Mouse (Mus musculus): Measurements from ENCODE around the gene Gopc.
A peak's percentile ranks its signal among the peaks of the same experiment; 100 is the strongest.

Gene Gopc

DNA sequence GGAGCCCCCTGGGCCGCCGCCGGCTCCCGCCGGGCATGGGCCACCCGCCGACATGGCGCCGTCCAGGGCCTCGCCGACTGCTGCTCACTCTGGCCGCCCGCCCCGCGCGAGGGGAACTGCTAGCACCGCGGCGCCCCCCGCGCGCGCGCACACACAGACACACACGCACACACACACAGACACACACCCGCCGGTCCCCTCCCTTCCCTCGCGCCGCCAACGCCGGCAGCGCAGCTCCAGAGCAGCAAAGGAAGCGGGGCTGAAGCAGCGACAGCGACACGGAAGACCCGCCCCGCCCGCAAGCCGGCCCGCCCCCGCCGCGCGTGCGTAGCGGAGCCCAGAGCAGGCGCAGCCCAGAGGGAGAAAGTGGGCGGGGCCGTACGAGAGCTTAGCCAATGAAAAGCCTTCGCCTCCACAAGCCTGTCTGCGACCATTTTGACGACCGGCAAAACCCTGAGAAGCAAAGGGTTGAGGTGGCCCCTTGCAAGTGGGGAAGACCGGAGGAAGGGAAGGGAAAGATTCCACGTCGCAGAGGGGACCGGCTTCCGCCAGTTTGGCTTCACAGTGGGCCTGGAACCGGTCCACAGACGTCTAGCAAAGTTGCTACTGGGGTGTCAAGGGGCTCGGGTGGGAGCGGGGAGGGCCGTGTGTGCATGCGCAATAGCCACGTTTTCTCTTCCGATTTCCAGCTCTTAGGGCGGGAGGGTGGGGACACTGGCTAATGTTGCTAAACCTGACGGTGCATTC lies at the start of gene Gopc:
Gene Gopc (minus strand): TSS at position 280 of the 747 bp plus-strand sequence.
- DNase-seq (ENCODE audit: low spot score in 2 of 2), result peak; percentile 94 to 97

GRCm38 (mm10) chr10:52430953-52431352 lies 49.0 kb upstream of the Gopc start:
- DNase-seq (ENCODE audit: low spot score in 2 of 2), result no peak

- no peak for DNase-seq (ENCODE audit: low spot score in 2 of 2)
These were observed 45.9 kb upstream of the Gopc start for GRCm38 (mm10) chr10:52427634-52428415.

DNA sequence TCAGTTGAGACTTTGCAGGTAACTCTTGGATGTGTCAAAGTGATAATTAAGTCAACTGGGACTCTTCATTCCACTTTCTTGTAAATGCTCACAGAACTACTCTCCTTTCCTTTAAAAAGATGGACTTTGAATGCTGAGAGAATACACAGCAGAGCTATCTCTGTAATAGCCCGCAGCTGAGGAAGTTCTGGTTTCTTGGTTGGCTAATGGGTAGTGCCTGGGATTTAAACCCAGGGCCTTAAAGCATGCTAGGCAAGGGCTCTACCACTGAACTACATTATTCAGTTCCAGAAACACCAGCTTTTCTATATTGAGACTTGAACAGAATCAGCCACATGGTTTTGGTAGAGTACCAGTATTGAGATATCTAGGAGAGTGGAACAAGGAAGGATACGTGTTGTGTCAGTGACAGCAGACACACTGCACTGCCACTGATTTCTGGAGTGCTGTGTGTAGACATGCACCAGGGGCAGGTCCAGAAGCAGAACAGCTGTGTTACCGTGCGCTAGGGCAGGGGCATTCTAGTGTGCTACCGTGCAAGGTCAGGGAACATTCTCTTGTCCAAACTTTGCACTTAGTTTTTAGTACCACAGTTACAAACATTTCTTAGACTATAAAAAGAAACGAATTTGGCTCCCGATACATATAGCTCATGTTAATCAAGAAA lies 44.5 kb upstream of the Gopc start:
- DNase-seq (ENCODE audit: low spot score in 2 of 2), result no peak

- DNase-seq (ENCODE audit: low spot score in 2 of 2), result no peak
These were observed 41.2 kb upstream of the Gopc start for GRCm38 (mm10) chr10:52423097-52423496.

DNA sequence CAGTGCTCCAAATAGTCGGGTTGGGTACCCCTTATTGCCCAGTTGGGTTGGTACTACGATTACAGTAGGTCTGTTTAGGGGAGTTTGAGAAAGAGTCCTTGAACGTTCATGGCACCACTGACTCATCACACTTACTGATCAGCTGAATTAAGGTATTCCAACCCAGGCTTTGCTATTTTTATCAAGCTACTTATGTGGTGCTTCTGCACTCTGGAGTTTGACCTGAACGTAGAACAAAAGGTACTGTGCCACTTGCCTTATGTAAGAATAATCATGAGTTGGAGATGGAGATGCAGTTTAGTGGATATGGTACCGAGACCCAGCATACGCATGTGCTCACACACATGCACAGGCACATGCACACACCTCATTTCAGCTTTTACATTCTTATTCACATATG lies 39.8 kb upstream of the Gopc start:
- peak in 1 of 2 experiments; percentile 39 for DNase-seq (ENCODE audit: low spot score in 2 of 2)

DNA sequence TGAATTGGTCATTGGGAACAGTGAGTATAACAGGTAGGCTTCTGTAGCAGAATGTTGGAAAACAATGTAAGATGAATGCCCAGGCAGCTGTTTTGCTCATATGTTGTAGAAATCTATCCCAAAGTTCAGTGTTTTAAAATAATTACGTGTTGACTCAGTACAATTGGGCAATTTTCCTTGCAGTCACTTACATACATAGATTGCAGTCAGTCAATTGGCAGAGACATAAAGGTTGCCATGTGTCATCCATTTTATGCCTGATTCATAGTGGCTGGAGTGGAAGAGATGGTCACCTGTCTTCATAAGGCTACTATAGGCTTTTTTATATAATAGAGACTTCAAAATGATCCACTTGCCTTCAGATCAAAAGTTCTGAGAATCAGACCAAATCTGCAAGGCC lies 38.6 kb upstream of the Gopc start:
- DNase-seq (ENCODE audit: low spot score in 2 of 2), result no peak

- no peak for DNase-seq (ENCODE audit: low spot score in 2 of 2)
These were observed 37.5 kb upstream of the Gopc start for GRCm38 (mm10) chr10:52419402-52419801.

GRCm38 (mm10) chr10:52418931-52419330 lies 37.0 kb upstream of the Gopc start:
- DNase-seq (ENCODE audit: low spot score in 2 of 2), result no peak

DNA sequence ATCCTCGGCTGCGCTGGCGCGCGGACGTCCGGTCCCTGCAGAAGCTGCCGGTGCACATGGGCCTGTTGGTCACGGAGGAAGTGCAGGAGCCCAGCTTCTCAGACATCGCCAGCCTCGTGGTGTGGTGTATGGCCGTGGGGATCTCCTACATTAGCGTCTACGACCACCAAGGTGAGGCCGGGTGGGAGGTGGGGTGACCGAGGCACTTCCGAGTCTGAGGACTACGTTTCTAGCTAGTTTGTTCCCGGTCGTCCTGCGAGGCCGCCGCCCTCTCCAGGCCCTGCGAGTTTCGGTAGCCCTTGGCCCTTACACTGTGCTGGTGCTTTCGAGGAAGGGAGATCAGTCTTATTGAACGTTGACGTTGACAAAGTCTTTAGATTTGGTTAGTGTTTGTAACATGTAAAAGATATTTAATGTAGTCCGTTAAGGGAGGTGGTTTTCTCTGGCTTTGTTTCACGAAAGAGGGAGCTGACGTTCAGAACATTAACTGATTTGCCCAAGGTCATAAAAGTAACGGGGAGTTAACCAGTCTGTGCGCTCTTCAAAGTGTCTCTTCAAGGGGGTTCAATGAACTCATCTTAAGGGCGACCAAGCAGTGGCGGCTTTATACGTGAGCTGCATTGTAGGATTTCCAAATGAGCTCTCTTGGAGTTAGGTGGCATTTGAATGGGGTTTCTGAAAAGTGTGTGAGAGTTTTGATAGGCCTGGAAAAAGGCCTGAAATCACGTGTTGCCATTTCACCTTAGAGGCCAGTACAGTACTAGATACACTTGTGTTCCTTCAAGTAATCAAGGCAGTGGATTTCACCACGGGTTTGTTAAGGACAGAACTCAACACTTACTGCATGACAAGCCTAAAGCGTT lies 36.3 kb upstream of the Gopc start:
- no peak for DNase-seq (ENCODE audit: low spot score in 2 of 2)

GRCm38 (mm10) chr10:52417299-52417997 lies 35.5 kb upstream of the Gopc start, which contains the start of gene Nus1:
TSS of gene Nus1 (plus strand) at chr10:52417547.
- peak; percentile 91 to 98 for DNase-seq (ENCODE audit: low spot score in 2 of 2)

DNA sequence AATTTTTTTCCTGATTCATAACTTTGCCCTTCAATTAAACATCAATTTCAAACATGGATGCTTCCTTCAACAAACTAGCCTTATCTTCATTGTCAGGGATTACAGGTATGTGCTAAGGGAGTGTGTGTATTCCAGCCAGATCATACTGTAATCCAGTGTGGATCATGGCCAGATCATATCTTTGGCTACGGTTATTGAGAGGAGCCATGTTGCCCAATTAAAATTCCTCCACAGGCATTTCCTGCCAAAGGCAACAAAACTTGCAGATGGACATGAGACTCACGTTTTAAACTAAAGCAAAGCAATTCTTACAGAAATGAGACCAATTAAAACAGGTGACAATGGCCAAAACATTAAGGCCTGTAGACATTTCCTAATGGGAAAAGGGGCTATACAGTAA lies 34.5 kb upstream of the Gopc start:
- DNase-seq (ENCODE audit: low spot score in 2 of 2), result no peak

- no peak for DNase-seq (ENCODE audit: low spot score in 2 of 2)
These were observed 33.1 kb upstream of the Gopc start for GRCm38 (mm10) chr10:52415020-52415419.

DNA sequence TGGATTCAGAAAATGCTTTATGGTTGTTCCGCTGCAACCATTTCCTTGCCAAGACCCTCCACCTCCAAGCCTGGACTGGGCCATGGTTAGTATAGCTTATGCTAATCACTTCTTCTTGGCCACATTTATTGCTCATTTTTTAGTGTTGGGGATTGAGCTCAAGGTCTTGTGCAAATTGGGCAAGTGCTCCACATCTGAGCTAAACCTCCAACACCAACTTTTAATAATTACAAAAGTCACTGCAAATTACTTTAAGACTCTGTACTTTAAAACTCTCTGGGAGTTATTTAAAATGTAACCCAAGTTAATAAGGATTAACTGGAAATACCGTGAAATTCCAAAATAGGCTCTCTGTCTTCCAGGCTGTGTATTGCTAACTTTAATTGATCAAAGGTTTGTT lies 25.6 kb upstream of the Gopc start:
- no peak for DNase-seq (ENCODE audit: low spot score in 2 of 2)

- no peak for DNase-seq (ENCODE audit: low spot score in 2 of 2)
These were observed 23.2 kb upstream of the Gopc start for GRCm38 (mm10) chr10:52405160-52405559.

GRCm38 (mm10) chr10:52399722-52400121 lies 17.8 kb upstream of the Gopc start:
- DNase-seq (ENCODE audit: low spot score in 2 of 2), result no peak

DNA sequence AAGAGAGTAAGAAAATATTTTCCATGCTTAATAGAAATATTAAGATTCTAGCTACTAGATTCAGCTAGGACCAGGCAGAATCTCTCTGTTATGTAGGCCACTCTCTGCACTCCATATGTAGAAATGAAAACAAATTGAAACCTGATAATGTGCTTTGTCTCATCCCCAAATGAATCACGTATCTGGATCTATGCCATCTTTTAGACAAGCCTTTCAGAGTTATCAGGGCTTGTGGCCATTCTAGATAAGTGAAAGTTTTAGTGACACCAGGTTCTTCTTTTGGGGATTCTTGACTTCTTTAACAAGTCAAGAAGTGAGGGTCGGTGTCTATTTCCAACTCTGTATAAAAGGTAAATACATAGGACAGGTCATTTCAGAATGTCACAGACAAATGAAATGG lies 16.8 kb upstream of the Gopc start:
- no peak for DNase-seq (ENCODE audit: low spot score in 2 of 2)

DNA sequence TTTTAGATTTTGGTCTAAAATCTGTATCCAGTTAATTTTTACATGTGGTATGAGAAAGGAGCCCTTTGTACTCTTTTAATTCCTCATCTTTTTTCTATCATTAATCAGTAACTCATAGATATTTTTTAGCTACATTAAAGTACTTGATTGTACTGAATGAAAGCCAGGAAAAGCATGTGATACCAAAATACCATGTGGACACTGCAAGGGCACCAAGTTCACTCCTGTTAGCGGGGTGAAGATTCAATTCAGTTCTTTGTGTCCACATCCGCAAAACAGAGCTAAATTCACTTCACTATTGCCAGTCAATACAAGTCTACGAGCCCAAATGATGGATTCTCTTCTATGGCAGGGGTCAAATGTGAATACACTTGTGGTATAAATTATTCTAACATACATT lies 14.7 kb upstream of the Gopc start:
- no peak for DNase-seq (ENCODE audit: low spot score in 2 of 2)

DNA sequence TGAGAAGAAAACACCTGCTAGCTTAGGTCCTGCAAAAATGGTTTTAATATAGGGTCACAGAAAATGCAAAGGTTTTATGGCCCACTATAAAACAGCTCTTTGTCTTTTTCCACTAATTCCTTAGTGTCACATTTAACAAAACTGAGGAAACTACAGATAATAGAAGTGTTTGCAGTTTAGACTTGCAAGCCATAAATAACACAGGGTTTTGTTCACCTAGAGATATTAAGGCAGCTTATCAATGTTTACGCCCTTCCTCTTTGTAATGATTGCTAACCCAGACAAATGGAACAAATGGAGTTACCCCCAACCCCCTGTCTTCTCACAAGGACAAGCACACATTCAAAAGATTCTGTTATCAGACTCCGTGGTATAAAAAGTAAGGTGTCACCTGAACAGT lies 9.3 kb upstream of the Gopc start:
- no peak for DNase-seq (ENCODE audit: low spot score in 2 of 2)

- DNase-seq (ENCODE audit: low spot score in 2 of 2), result no peak
These were observed 7.5 kb upstream of the Gopc start for GRCm38 (mm10) chr10:52389438-52389837.

- no peak for DNase-seq (ENCODE audit: low spot score in 2 of 2)
These were observed 7.1 kb upstream of the Gopc start, which contains the start of gene Nepn for GRCm38 (mm10) chr10:52388922-52389430. TSS of gene Nepn (plus strand) at chr10:52388972.
